Mouse (Mus musculus) lung, postnatal 0 days (tissue): ENCODE measurements at regions not wholly inside any gene's neighbourhood (a gene's known extent, or its start where the extent isn't known, plus 50 kb on each side); places are given as distances from the start of the nearest gene placed in this dataset.

ENCODE experiments used
- ATAC-seq: fragments of 200-750 bp; cut with Nextera tagmentation; 2 replicates; pipeline ENCODE4 v1.8.0; 2017; ENCODE audit warnings: moderate library complexity
- DNase-seq: peaks from one replicate; pipeline ENCODE4 v3.0.0-alpha.2; 2016; ENCODE audit warnings: low spot score
- H3K27ac ChIP-seq: fragments of 300-500 bp; sonication (generic); 2 replicates; pipeline ENCODE4 v1.5.1; 2014; ENCODE audit warnings: antibody characterized with exemption, mild to moderate bottlenecking, low read length, mixed read lengths
- H3K27me3 ChIP-seq: fragments of 300-500 bp; sonication (generic); replicated peaks from 2 replicates; pipeline ENCODE4 v1.6.1; 2014; ENCODE audit warnings: low read length, mixed read lengths; ENCODE audit not compliant: insufficient read depth
- H3K36me3 ChIP-seq: fragments of 300-500 bp; sonication (generic); 2 replicates; pipeline ENCODE4 v1.6.1; 2014; ENCODE audit warnings: low read length, mixed read lengths; ENCODE audit not compliant: insufficient read depth
- H3K4me1 ChIP-seq: fragments of 300-500 bp; sonication (generic); 2 replicates; pipeline ENCODE4 v1.6.1; 2014; ENCODE audit warnings: antibody characterized with exemption, low read depth, low read length, mixed read lengths; ENCODE audit not compliant: insufficient read depth
- H3K4me2 ChIP-seq: fragments of 300-500 bp; sonication (generic); replicated peaks from 2 replicates; pipeline ENCODE4 v1.6.1; 2014; ENCODE audit warnings: low read depth, mild to moderate bottlenecking, low read length, moderate library complexity, mixed read lengths
- H3K4me3 ChIP-seq: fragments of 300-500 bp; sonication (generic); 2 replicates; pipeline ENCODE4 v1.5.1; 2014; ENCODE audit warnings: low read depth, low read length
- H3K9ac ChIP-seq: fragments of 300-500 bp; sonication (generic); replicated peaks from 2 replicates; pipeline ENCODE4 v1.6.1; 2014; ENCODE audit warnings: low read depth, mild to moderate bottlenecking
- H3K9me3 ChIP-seq: fragments of 300-500 bp; sonication (generic); 2 replicates; pipeline ENCODE4 v1.6.1; 2016; ENCODE audit warnings: low read length, mixed read lengths
- CTCF ChIP-seq: IDR thresholded peaks from 2 replicates; pipeline ENCODE4 v1.5.1; 2016; ENCODE audit warnings: antibody characterized with exemption, mild to moderate bottlenecking
- EP300 ChIP-seq: IDR thresholded peaks from 2 replicates; pipeline ENCODE4 v1.6.1; 2016; ENCODE audit warnings: antibody characterized with exemption, mild to moderate bottlenecking, control low read depth
- WGBS: fragments of 180-500 bp; shearing (Covaris S2); extraction: QIAGEN DNeasy Blood & Tissue Kit; methylation state at CpG from one replicate; pipeline ENCODE4 v1.1.7; 2014; 5-methylcytosine and 5-hydroxymethylcytosine counted together

GRCm38 (mm10) chr12:107778046-107778445, 225.4 kb downstream of the Bcl11b start:
- TF ChIP-seq CTCF (no peak), EP300 (no peak)
- H3K27me3 ChIP-seq, result no peaks in the 10 kb centered on the region
- H3K4me3 ChIP-seq, result no peak overlapping the region
- H3K9ac ChIP-seq, result no peak overlapping the region
- H3K27ac ChIP-seq, result no peak overlapping the region
- H3K9me3 ChIP-seq, result no peaks in the 10 kb centered on the region
- 51% methylated on average over 9 of the region's 9 CpGs for WGBS
- H3K4me1 ChIP-seq, result no peaks in the 10 kb centered on the region
- no peaks in the 10 kb centered on the region for H3K36me3 ChIP-seq
- no peak for DNase-seq
- no peak for ATAC-seq
- H3K4me2 ChIP-seq, result no peak overlapping the region

DNA sequence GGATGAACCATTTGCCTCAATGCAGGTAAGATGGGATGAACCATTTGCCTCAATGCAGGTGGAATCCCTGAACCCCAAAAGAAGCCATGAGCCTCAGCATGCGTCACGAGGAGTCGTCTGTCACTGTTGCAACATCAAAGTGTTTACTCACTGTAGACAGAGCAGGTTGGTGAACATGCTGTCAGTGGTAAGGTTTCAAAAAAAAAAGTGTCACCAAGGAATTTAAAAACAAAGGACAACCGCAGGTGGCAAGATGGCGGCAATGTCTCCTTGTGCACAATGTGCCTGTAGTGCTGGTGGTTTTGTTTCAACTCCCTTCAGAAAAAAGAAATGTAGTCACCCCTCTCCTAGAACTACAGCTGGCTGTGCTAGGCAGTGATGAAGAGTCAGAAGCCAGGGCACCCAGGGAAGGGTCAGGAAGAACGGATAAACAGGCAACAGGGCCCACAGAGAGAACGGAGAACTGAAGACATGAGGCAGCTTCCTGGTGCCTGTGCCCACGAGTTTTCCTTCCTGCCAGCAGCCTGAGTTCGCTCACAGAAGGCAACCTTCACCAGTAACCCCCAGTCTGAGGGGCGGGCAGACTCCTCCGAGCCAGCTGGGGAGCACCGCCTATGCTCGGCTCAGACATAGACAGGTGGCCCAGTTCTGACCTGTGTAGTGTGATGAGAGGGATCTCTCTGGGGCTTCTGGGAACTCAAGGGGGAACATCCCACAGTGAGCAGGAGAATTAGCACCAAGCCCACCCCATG, 223.9 kb downstream of the Bcl11b start:
- H3K4me3 ChIP-seq, result no peak overlapping the region
- H3K9me3 ChIP-seq, result no peaks in the 10 kb centered on the region
- no peaks in the 10 kb centered on the region for H3K4me1 ChIP-seq
- TF ChIP-seq CTCF, result no peak
- no peak for TF ChIP-seq EP300
- no peak overlapping the region for H3K9ac ChIP-seq
- no peak overlapping the region for H3K27ac ChIP-seq
- DNase-seq (no peak), ATAC-seq (no peak)
- H3K4me2 ChIP-seq, result no peak overlapping the region
- WGBS, result 75% methylated on average over 13 of the region's 13 CpGs
- no peaks in the 10 kb centered on the region for H3K36me3 ChIP-seq
- no peaks in the 10 kb centered on the region for H3K27me3 ChIP-seq

- no peak for DNase-seq
- ATAC-seq, result no peak
- no peaks in the 10 kb centered on the region for H3K9me3 ChIP-seq
- H3K4me3 ChIP-seq, result no peak overlapping the region
- H3K4me2 ChIP-seq, result no peak overlapping the region
- no peak overlapping the region for H3K9ac ChIP-seq
- H3K4me1 ChIP-seq, result no peaks in the 10 kb centered on the region
- TF ChIP-seq EP300, result no peak
- TF ChIP-seq CTCF, result no peak
- H3K27me3 ChIP-seq, result no peaks in the 10 kb centered on the region
- no peaks in the 10 kb centered on the region for H3K36me3 ChIP-seq
- WGBS, result 64% methylated on average over 3 of the region's 3 CpGs
- no peak overlapping the region for H3K27ac ChIP-seq
Observed at GRCm38 (mm10) chr12:107782147-107782546, 221.3 kb downstream of the Bcl11b start.

DNA sequence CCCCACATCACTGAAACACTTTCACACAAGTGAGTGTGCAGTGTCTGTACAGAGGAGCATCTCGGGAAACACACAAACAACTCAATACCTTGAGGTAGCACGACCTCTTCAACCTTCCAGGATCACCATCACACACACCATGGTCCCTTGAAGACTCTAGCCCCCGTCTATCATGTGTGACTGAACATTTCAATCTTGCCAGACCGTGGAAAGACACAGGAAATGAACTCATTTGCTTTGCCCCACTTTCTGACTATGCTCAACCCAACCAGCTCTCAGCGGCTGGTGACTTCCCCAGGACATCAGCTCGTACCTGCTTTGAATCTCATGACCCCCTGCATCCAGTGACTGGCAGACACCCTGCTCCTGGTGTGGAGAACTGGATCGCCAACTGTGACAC, 219.6 kb downstream of the Bcl11b start:
- Histone ChIP-seq H3K4me1 (no peaks in the 10 kb centered on the region), H3K4me2 (no peak overlapping the region), H3K9me3 (no peaks in the 10 kb centered on the region), H3K27ac (no peak overlapping the region), H3K9ac (no peak overlapping the region), H3K27me3 (no peaks in the 10 kb centered on the region), H3K36me3 (no peaks in the 10 kb centered on the region), H3K4me3 (no peak overlapping the region)
- DNase-seq (no peak), ATAC-seq (no peak)
- TF ChIP-seq EP300 (no peak), CTCF (no peak)
- WGBS, result 70% methylated on average over 7 of the region's 7 CpGs

DNA sequence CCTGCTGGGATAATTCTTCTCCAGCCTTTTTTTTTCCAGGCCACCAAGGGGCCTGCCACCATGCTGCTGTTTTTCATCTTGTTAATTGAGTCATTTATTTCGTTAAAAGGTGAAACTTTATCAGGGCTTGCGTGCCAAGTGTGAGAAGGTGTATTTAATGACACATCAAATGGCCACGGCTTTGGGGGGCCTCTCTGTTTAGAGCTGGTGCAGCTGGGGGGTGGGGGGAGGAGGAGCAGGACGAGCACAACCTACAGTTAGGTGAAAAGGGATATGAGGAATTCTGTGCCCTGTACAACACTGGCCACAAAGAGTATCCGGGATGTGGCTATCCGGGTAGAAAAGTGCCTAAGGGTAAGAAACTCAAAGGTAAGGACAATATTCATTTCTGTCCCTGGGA, 213.6 kb downstream of the Bcl11b start:
- Histone ChIP-seq H3K4me2 (no peak overlapping the region), H3K36me3 (no peaks in the 10 kb centered on the region), H3K27ac (no peak overlapping the region), H3K4me3 (no peak overlapping the region), H3K4me1 (no peaks in the 10 kb centered on the region), H3K9me3 (no peaks in the 10 kb centered on the region), H3K9ac (no peak overlapping the region), H3K27me3 (no peaks in the 10 kb centered on the region)
- 54% methylated on average over 6 of the region's 6 CpGs for WGBS
- DNase-seq (no peak), ATAC-seq (no peak)
- TF ChIP-seq CTCF (no peak), EP300 (no peak)

DNA sequence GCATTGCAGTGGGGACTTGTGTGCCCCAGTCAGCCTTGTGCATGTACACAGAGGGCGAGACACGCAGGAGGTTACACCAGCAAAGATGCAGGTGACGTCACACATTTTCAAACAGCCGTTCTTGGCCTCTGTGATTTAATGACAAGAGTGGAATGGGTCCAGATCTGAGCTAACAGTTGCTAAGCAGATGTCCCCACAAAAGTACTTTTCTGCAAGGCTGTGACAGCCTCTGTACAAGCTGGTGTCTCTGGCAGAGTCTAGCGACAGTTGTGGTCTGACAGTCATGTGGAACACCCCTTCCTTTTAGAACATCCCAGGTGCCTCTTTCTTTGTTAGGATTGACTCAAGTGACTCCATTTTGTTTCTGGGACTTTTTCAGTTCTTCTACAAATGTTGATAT, 203.1 kb downstream of the Bcl11b start:
- Histone ChIP-seq H3K27ac (no peak overlapping the region), H3K4me3 (no peak overlapping the region), H3K9ac (no peak overlapping the region), H3K27me3 (no peaks in the 10 kb centered on the region), H3K4me1 (no peaks in the 10 kb centered on the region), H3K9me3 (no peaks in the 10 kb centered on the region), H3K4me2 (no peak overlapping the region), H3K36me3 (no peaks in the 10 kb centered on the region)
- 75% methylated on average over 5 of the region's 5 CpGs for WGBS
- DNase-seq (no peak), ATAC-seq (no peak)
- TF ChIP-seq EP300 (no peak), CTCF (no peak)

DNA sequence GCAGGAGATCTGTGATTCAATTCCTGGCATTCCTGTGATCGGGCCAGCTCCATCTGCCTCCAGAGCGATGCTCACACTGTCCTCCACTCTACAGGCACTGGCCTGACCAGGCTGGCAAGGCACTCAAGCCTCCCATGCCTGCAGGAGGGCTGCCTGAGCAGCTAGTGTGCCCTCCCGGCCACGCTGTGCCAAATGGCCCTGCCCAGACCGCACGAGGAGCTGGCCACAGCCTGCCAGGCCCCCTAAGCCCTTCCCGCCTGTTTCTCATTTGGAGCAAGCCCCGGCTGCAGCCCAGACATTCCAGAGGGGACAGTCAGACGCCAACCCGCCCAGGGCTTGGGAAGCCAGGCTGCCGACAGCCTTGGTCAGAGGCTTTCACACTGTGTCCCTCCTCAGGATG, 195.8 kb downstream of the Bcl11b start:
- ATAC-seq, result no peak
- Histone ChIP-seq H3K36me3 (no peaks in the 10 kb centered on the region), H3K27ac (no peak overlapping the region), H3K27me3 (no peaks in the 10 kb centered on the region), H3K4me3 (no peak overlapping the region), H3K9me3 (no peaks in the 10 kb centered on the region), H3K4me1 (no peaks in the 10 kb centered on the region), H3K4me2 (no peak overlapping the region), H3K9ac (no peak overlapping the region)
- DNase-seq, result no peak
- TF ChIP-seq EP300 (no peak), CTCF (no peak)
- 9% methylated on average over 11 of the region's 11 CpGs for WGBS
